Mouse (Mus musculus) splenic B cell, adult 2 months (primary cell): Measurements from ENCODE around the gene Grhl1.
"Not testable (repeated sequence)": the region's sequence is repeated elsewhere in the genome, so short reads cannot be mapped to it uniquely, and the experiment has no call there.

Experiments used
- DNase-seq: peaks from one replicate; pipeline ENCODE4 v3.0.0-alpha.2; 2011; ENCODE audit warnings: low read depth, low spot score
- H3K27me3 ChIP-seq: 2 replicates; pipeline ENCODE4 v1.6.1; 2012; ENCODE audit warnings: mild to moderate bottlenecking, low read length, moderate library complexity, mixed read lengths; ENCODE audit not compliant: control insufficient read depth, poor library complexity, insufficient read depth, severe bottlenecking
- H3K36me3 ChIP-seq: 2 replicates; pipeline ENCODE4 v1.6.1; 2012; ENCODE audit warnings: mild to moderate bottlenecking, low read length, moderate library complexity, mixed read lengths; ENCODE audit not compliant: control insufficient read depth, poor library complexity, insufficient read depth, severe bottlenecking

Grhl1 gene

GRCm38 (mm10) chr12:24571523-24572392 is at the start of gene Grhl1:
Gene Grhl1, plus strand, starts transcription at chr12:24572283.
- Histone ChIP-seq H3K27me3 (no peaks in the 10 kb centered on the region; the same call in none of the 2 replicates), H3K36me3 (no peaks in the 10 kb centered on the region)
- DNase-seq = peak; percentile 95

- DNase-seq, H3K36me3 ChIP-seq, H3K27me3 ChIP-seq: not testable (repeated sequence)
Observed at GRCm38 (mm10) chr12:24525065-24525464, 47.0 kb upstream of the Grhl1 start.

DNA sequence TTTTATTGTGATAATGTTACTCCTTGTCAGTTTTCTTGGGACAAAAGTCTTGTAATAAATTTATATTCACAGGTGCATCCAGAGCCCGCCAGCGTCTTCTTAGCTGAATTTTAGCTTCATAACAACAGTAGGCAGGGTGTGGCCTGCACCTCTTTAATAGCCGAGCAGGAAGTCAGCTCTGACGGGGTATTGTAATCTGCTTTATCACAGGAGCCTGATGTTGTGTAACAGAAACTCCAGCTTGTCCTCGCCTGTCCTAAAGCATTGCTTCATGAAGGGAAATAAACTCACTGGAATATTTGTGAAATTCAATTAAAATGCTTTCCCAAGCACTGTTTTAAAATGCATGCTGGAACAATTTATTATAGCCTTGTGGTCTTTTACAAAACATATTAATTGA is 35.7 kb upstream of the Grhl1 start:
- H3K27me3 ChIP-seq = no peaks in the 10 kb centered on the region
- H3K36me3 ChIP-seq = peaks cover 5% of the 10 kb centered on the region; the same call in 1 of the 2 replicates
- no peak for DNase-seq

DNA sequence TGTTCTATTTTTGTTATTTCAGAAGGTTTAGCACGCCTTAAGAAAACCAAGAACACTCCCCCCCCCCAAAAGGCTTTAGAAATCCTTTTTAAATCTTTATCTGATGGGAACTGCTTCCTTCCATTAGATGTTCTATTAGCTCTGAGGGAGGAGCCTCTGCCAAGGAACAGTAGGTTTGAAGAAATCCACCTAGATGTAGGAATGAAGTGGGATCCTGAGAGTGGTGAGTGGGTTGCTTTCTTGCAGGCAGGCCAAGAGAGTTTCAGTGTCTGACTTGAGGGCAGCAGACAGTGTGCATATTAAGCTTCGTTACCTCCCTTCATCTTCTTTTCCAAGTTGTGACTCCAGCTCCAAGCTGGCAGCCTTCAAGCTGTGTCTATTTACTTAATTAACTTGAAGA is 34.9 kb upstream of the Grhl1 start:
- Histone ChIP-seq H3K36me3 (peaks cover 2% of the 10 kb centered on the region; the same call in 1 of the 2 replicates), H3K27me3 (no peaks in the 10 kb centered on the region)
- no peak for DNase-seq

DNA sequence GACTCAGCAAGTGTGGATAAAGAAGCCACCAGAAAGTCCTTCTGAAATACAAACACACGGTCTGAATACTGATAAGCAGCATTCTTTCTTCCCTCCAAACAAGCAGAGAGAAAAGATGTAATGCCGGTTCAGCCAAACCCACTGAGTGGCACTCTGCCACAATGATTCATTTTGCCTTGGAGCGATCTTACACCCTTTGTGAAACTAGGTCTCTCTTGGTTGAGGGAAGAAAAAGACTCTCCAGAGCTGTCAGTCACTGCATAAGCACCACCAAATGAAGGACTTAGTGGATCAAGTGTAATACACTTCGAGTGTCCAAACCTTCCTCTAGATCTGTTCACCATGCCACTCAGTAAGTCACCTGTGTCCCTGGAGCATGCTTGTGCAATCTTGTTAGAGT is 34.1 kb upstream of the Grhl1 start:
- no peak for DNase-seq
- H3K36me3 ChIP-seq = peaks cover 2% of the 10 kb centered on the region; the same call in 1 of the 2 replicates
- H3K27me3 ChIP-seq = no peaks in the 10 kb centered on the region

- Histone ChIP-seq H3K27me3 (no peaks in the 10 kb centered on the region), H3K36me3 (no peaks in the 10 kb centered on the region)
- DNase-seq = no peak
Observed at GRCm38 (mm10) chr12:24541426-24542154, 30.5 kb upstream of the Grhl1 start.

- no peak for DNase-seq
- Histone ChIP-seq H3K27me3 (no peaks in the 10 kb centered on the region), H3K36me3 (peaks cover 4% of the 10 kb centered on the region)
Observed at GRCm38 (mm10) chr12:24547686-24548085, 24.4 kb upstream of the Grhl1 start.

DNA sequence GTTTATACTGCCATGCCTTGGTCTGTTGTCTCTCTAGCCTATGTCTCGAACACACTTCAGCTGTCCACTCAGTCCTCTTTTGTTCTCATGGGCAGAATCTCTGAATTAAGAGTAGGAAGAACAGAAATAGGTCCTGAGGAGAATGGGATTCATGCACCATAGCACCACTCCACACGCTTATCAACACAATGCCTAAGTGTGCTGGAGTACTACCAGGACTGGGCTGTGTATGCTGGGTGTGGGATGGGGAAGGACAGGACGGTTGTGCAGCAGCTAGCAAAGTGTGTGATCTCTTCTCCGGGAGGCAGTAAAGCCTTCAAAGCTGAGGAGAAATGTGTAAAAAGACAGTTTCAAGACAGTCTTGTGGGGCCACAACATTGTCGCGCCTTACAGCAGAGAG is 23.2 kb upstream of the Grhl1 start:
- DNase-seq = no peak
- Histone ChIP-seq H3K36me3 (peaks cover 4% of the 10 kb centered on the region), H3K27me3 (no peaks in the 10 kb centered on the region)

DNA sequence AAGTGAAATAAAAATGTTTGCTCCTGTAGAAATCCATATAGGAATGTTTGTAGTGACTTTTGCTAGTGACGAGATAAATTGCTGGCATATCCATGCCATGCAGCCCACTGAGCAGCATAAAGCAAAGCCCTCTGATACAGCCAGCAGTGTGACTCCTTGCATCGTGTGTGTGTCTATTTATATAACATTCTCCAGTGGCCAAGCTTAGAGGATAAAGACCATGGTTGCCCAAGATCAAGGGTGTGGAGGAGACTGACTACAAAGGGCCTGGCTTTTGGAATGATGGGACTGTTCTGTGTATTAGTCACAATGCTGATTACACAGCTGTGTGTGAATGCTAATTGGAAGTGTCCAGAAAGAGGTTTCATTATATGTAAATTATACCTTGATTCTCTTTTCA is 19.6 kb upstream of the Grhl1 start:
- no peaks in the 10 kb centered on the region for H3K27me3 ChIP-seq
- peaks cover 7% of the 10 kb centered on the region for H3K36me3 ChIP-seq
- DNase-seq = no peak

GRCm38 (mm10) chr12:24555976-24556375 is 16.1 kb upstream of the Grhl1 start:
- H3K27me3 ChIP-seq = no peaks in the 10 kb centered on the region
- DNase-seq = no peak
- H3K36me3 ChIP-seq = peaks cover 5% of the 10 kb centered on the region

DNA sequence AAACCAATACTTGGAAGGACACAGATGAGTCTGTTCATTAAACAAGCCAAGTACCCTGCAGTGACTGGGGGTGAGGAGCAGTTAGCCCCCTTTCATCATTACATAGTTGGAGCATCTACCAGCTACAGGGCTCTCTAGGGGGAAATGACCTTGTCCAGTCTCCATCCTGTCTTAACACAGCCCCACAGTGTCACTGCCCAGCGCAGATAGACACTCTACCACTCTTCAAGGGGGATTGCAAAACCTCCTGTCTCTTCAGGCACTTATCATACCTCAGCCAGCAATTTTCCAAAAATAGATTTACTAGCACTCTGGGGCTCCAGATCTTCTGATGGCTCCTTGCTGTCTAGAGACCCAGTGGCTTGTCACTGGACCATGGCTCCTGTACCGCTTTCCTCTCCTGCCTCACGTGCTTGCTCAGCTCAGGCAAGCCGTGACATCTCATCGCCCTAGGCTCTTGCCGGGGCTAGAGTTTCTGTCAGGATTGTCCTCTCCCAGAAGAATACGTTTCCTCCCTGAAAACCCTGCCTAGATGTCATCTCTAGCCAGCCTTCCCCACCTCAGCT is 8.6 kb upstream of the Grhl1 start:
- Histone ChIP-seq H3K27me3 (no peaks in the 10 kb centered on the region), H3K36me3 (no peaks in the 10 kb centered on the region; the same call in 1 of the 2 replicates)
- no peak for DNase-seq

- no peaks in the 10 kb centered on the region for H3K36me3 ChIP-seq
- DNase-seq = no peak
- no peaks in the 10 kb centered on the region; the same call in 1 of the 2 replicates for H3K27me3 ChIP-seq
Observed at GRCm38 (mm10) chr12:24565311-24565710, 6.8 kb upstream of the Grhl1 start.

DNA sequence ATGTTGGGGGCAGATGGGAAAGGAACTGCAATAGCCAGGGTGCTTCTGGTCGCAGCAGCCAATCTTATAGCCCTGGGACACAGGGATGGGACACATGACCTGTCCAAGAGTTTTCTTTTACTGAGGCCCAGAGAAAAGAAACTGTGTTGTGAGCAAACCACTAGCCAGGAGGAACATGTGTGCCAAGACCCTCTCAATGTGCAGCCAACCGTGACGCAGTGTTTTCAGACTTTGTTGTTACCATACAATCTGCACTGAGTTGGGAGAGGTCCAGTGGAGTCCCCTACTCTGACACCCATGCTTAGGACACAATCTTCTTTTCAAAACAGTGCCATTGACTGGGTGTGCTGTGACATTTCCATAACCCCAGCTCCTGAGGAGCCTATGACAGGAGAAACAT is 4.5 kb upstream of the Grhl1 start:
- DNase-seq = no peak
- H3K36me3 ChIP-seq = no peaks in the 10 kb centered on the region
- no peaks in the 10 kb centered on the region; the same call in none of the 2 replicates for H3K27me3 ChIP-seq

DNA sequence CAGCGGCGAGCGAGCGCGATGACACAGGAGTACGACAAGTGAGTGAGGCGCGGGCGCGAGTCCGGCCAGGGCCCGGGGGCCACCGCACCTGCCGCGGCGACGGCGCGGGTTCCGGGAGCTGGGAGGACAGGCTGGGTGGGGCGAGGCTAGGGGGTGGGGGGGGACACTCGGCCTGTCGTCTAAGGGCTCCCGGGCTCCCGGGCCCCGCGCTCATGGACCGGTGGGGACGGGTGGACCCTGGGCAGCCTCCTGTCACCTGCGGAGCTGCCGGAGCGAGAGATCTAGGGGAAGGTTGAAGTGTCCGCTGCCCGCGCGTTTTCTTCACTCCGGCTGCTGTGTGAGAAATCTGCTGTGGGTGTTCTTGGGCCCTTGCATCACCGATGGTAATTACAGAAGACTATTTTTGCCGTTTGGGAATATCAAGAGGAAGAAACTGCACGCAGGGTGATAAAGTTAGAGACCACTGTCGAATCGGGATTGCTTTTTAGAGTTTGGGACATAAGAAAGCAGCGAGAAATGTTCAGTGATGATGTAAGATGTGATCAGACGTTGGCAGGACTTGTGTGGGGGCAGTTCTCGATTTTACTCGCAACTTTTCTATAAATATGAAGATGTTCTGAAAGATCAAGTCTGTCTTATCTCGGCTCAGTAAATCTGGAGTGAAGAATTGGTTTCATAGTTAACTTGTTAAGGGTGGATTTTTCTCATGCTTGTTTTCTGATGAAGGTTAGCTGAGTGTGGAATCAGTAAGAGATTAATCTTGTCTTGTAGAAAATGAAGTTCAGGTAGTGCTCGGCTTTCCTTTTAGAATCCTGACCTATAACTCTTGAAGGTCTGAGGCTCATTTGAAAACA is 565 bp downstream of the Grhl1 start:
- Histone ChIP-seq H3K36me3 (no peaks in the 10 kb centered on the region), H3K27me3 (no peaks in the 10 kb centered on the region; the same call in none of the 2 replicates)
- no peak for DNase-seq
